Mouse (Mus musculus) ES-E14 (cell line): ENCODE results near the gene Eya3.

ENCODE experiments used
- HCFC1 ChIP-seq: IDR thresholded peaks from 2 replicates; pipeline ENCODE4 v1.6.1; 2012; ENCODE audit warnings: low read length, inconsistent platforms, borderline replicate concordance; ENCODE audit not compliant: insufficient read depth
- ZNF384 ChIP-seq: IDR thresholded peaks from 2 replicates; pipeline ENCODE4 v1.6.1; 2012; ENCODE audit warnings: low read depth, low read length, inconsistent platforms

GRCm38 (mm10) chr4:132590642-132591041 lies 48.1 kb upstream of the Eya3 start:
- no peak for TF ChIP-seq HCFC1
- no peak for TF ChIP-seq ZNF384
